Mouse (Mus musculus) G1E (cell line): ENCODE measurements around the gene Prss48.

Experiments
- CTCF ChIP-seq: IDR thresholded peaks from 2 replicates; pipeline ENCODE4 v1.5.1; 2012; ENCODE audit warnings: low read depth, low read length, inconsistent platforms, mixed read lengths
- GATA1 ChIP-seq: IDR thresholded peaks from 2 replicates; pipeline ENCODE4 v1.6.1; 2012; ENCODE audit warnings: borderline replicate concordance, low read length, inconsistent platforms, mixed read lengths
- POLR2AphosphoS5 ChIP-seq: IDR thresholded peaks from 2 replicates; pipeline ENCODE4 v1.6.1; 2012; ENCODE audit warnings: low read depth, low read length, inconsistent platforms; ENCODE audit not compliant: insufficient replicate concordance
- TAL1 ChIP-seq: conservative IDR thresholded peaks from 2 replicates; pipeline ENCODE4 v1.6.1; 2012; ENCODE audit warnings: low read depth, low read length, inconsistent platforms, mixed read lengths

DNA sequence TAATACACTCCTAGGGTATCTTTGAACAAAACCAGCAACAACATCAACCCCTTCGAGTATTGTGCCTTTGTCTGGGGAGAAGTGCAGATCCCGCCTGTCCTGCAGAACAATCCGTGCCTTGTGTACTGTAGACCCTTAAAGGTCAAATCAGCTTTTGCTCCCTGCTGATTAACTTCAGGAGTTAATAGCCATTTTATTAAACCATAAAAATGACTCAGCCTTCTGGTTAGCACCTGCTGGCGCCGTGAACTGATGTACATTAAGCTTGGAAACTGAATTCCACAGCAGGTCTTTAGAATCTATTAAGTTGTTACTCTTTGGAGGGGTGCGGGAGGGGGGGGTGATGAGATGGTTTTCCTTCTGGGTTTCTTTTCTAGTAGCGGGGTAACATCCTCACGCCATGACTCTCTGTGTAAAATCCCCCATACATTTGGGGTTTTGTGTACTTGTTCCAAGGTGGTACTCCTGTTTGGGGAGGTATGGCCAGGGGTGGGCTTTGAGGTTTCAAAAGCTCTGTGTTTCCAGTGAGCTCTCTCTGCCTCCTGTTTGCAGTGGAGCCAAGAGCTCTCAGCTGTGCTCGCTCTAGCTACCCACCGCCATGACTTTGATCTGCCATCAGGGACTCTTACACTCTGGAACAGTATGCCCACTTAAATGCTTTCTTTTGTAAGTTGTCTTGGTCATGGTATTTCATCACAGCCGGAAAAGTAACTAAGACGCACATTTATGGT is 21.9 kb upstream of the Prss48 start:
- TF ChIP-seq CTCF (no peak), POLR2AphosphoS5 (no peak), TAL1 (no peak), GATA1 (no peak)
